Mouse (Mus musculus): ENCODE measurements around the gene 4930432K21Rik.
A peak's percentile ranks its signal among the peaks of the same experiment; 100 is the strongest.

Gene 4930432K21Rik

DNA sequence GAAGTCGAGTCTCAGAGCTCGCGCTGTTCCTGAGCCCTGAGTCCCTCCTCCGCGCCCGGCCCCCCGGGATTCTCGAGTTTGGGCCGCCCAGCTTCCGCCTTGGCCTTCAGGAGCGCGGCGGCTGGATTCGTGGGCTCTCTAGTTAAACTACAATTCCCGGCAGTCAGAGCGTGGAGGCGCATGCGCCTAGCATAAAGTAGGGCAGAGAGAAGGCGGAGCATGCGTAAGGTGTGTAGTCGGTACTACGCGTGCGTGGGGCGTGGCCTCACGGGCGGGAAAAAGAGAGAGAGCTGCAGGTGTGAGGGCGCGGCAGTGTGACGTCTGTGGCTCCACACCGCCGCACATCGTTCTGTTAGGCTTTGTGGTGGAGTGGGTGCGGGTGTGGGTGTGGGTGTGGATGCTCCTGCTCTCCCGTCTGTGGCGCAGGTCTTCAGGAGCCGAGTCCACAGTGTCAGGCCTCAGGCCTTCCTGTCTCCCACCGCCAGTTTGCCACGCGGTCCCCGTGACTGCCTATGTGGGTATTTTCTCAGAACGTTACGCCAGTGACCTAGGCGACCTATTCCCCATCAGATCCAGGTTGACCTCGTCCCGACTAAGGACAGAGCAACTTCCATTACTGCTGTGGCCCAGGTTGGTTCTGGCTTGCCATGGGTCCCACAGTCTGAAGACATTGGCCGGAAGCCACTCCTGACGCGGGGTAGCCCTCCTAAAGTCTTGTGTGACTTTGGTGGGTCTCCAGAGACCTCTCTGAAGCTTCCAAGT is at the start of gene 4930432K21Rik, which contains the start of gene Cc2d1a:
4930432K21Rik (plus strand) TSS at position 257 of the 762 bp plus-strand sequence.
Cc2d1a (minus strand) TSS at position 168 of the 762 bp plus-strand sequence.
- peak; percentile 79 to 87 for DNase-seq (ENCODE audit: low spot score in 2 of 2)

DNA sequence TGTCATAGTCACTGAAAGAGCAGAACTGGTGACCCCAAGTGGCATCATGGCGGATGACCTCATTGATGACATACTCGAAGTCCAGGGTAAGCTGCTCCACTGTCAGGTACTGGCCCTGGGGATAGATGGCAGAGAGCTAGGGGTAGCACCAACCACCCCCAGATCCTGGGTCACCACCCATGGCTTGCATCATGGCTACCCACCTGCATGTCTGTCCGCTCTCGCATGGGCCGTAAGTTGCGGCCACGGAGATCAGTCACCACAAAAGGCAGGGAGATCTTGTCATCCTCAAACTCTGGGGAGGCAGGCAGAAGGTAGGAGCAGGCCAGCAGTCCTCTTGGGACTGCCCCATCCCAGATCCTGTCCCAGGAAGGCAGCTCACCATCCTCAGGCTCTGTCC is 49.4 kb upstream of the 4930432K21Rik start:
- DNase-seq (ENCODE audit: low spot score in 2 of 2) = no peak

GRCm38 (mm10) chr8:84101476-84102270 is 46.2 kb upstream of the 4930432K21Rik start:
- no peak for DNase-seq (ENCODE audit: low spot score in 2 of 2)

- no peak for DNase-seq (ENCODE audit: low spot score in 2 of 2)
Observed at GRCm38 (mm10) chr8:84103601-84104000, 44.2 kb upstream of the 4930432K21Rik start.

- DNase-seq (ENCODE audit: low spot score in 2 of 2) = peak; percentile 59 to 73
Observed at GRCm38 (mm10) chr8:84104221-84104620, 43.6 kb upstream of the 4930432K21Rik start.

DNA sequence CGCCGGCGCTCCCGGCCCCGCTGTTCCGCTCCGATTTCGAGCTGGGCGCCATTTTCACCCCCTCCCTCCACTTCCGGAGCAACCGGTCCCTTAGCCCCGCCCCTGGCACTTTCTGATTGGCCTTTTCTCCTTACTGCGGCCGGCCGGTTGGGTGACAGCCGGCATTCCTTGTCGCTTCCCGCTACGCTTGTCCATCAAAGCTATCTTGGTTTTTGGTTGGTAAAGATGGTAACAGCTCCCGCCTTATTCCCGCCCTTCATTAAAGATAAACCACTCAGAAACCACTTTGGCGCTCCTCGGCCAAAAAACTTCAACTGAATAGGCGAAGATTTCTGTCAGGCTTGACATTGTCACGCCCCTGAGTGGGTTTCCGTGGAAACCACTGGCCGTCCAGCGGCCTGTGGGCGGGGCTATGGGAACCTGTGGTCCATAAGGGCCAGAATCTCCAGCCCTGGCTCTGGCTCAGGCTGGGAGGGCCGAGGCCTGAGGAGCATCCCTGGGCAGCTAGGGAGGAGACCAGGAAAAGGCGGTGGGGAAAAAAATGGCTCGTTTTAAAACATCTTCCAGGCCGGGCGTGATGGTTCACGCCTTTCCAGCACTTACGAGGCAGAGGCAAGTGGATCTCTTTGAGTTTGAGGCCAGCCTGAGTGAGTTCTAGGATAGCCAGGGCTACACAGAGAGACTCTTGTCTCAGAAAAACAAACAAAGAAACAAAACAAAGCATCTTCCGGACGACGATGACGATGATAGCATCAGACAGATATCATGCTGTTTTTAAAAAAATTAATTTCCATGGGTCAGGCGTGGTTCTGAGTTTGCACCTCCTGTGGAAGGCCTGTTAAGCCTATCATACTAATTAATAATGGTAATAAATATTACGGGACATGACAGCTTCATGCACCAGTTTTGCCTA is 42.9 kb upstream of the 4930432K21Rik start, which contains the start of gene Dcaf15:
Dcaf15 (minus strand) TSS at position 72 of the 913 bp plus-strand sequence.
- DNase-seq (ENCODE audit: low spot score in 2 of 2) = peak; percentile 94 to 98

DNA sequence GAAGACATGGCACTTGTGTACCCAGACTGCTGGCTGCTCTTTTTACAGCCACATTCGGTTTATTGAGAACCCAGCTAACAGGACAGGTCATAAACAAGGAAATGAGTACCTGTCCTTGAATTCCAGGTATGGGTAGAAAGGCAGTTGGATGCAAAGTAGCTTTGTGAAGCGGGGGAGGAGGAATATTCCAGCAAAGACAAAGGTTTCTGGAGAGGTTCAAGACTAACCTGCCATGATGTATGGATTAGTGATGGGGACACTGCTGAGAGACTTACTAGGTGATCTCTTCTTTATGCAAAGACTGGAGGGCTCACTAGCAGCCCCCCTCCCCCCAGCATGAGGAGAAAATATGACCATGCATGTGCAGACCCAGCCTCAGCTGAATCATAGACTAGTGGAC is 42.1 kb upstream of the 4930432K21Rik start:
- DNase-seq (ENCODE audit: low spot score in 2 of 2) = no peak

DNA sequence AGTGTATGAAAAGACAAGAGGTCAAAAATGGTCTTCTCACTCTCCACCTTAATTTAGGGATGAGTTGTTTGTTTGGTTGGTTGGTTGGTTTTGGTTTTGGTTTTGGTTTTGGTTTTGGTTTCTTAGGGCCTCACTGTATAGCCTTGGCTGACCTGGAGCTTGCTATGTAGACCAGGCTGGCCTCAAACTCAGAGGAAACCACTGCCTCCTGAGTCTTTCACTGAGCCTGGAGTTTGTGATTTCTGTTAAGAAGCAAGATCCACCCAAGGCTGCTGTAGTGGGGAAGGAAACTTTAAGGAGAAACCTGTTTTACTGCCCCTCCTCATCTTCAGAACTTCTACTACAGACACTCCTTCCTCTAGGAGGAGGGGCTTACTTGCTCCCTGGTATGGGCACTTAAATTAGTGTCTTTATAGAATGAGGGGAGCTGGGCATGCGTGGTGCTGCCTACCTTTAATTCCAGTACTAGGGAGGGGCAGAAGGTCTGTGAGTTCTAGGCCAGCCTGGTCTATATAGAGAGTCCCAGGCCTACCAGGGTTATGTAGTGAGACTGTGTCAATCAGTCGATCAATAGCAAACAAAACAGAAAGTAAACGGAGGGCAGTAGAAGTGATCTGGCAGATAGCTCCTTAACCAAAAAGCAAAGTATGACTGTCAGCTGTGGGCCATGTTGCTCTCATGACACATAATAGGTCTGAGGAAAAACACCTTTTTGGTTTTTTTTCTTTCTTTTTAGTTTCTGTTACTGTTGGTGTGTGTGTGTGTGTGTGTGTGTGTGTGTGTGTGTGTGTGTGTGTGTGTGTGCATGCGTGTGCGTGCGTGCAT is 41.4 kb upstream of the 4930432K21Rik start:
- DNase-seq (ENCODE audit: low spot score in 2 of 2) = no peak

GRCm38 (mm10) chr8:84115646-84116045 is 32.2 kb upstream of the 4930432K21Rik start:
- no peak for DNase-seq (ENCODE audit: low spot score in 2 of 2)

GRCm38 (mm10) chr8:84122151-84122550 is 25.7 kb upstream of the 4930432K21Rik start:
- DNase-seq (ENCODE audit: low spot score in 2 of 2) = no peak

GRCm38 (mm10) chr8:84125656-84126055 is 22.2 kb upstream of the 4930432K21Rik start, which contains the start of gene Podnl1:
Gene Podnl1 (plus strand): TSS chr8:84125989.
- DNase-seq (ENCODE audit: low spot score in 2 of 2) = no peak

- no peak for DNase-seq (ENCODE audit: low spot score in 2 of 2)
Observed at GRCm38 (mm10) chr8:84126742-84127141, 21.1 kb upstream of the 4930432K21Rik start.

- no peak for DNase-seq (ENCODE audit: low spot score in 2 of 2)
Observed at GRCm38 (mm10) chr8:84127202-84127901, 20.5 kb upstream of the 4930432K21Rik start.

- DNase-seq (ENCODE audit: low spot score in 2 of 2) = no peak
Observed at GRCm38 (mm10) chr8:84128277-84128676, 19.5 kb upstream of the 4930432K21Rik start.

DNA sequence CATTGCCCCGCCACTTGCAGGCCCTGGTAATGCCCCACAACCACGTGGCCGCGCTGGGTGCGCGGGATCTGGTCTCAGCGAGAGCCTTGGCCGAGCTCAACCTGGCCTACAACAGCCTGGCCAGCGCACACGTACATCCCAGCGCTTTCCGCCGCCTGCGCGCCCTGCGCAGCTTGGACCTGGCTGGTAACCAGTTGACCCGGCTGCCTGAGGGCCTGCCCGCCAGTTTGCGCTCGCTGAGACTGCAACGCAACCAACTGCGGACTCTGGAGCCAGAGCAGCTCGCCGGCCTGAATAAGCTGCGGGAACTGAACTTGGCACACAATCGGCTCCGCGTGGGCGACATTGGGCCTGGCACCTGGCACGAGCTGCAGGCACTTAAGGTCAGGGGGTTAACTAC is 17.0 kb upstream of the 4930432K21Rik start:
- peak in 1 of 2 experiments; percentile 41 for DNase-seq (ENCODE audit: low spot score in 2 of 2)

- no peak for DNase-seq (ENCODE audit: low spot score in 2 of 2)
Observed at GRCm38 (mm10) chr8:84132225-84132624, 15.6 kb upstream of the 4930432K21Rik start.

DNA sequence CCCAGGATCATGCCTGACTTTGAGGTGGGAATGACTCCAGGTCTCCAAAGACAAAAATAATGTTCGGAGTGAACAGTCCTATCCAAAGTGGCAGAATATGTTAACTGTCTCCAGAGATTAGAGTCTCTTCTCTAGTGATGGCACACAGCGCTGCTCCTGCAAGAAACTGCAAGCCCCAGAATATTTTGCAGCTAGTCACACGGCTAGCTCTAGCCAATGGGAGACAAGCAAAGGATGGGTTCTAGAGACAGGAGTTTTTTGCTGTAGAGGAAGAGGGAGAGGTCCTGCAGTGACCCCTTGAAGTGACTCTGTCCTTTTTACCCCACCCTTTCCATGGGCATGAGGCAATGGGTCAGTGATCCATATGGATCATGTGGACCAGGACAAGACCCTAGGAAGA is 10.0 kb upstream of the 4930432K21Rik start:
- no peak for DNase-seq (ENCODE audit: low spot score in 2 of 2)

- DNase-seq (ENCODE audit: low spot score in 2 of 2) = no peak
Observed at GRCm38 (mm10) chr8:84140838-84141237, 7.0 kb upstream of the 4930432K21Rik start.

- no peak for DNase-seq (ENCODE audit: low spot score in 2 of 2)
Observed at GRCm38 (mm10) chr8:84144636-84145245, 3.1 kb upstream of the 4930432K21Rik start.
